Mouse (Mus musculus) stomach, embryonic 14.5 days (tissue): ENCODE measurements around the gene Gm9803. TPM values are rescaled to one million over a fixed set of nuclear protein-coding genes. Genes with fewer than 3 reads are reported as not detected.
A peak's percentile ranks its signal among the peaks of the same experiment; 100 is the strongest.

ENCODE experiments used
- ATAC-seq: fragments of 200-750 bp; cut with Nextera tagmentation; 2 replicates; pipeline ENCODE4 v1.8.0; 2017; ENCODE audit warnings: low read depth, moderate TSS enrichment; ENCODE audit not compliant: insufficient number of reproducible peaks, insufficient read depth, low FRiP score
- H3K27ac ChIP-seq: fragments of 300-500 bp; sonication (generic); 2 replicates; pipeline ENCODE4 v1.5.1; 2014; ENCODE audit warnings: mild to moderate bottlenecking, low read length, moderate library complexity, mixed read lengths
- H3K27me3 ChIP-seq: fragments of 300-500 bp; sonication (generic); 2 replicates; pipeline ENCODE4 v1.6.1; 2014; ENCODE audit warnings: low read length, control low read depth, mixed read lengths; ENCODE audit not compliant: control insufficient read depth, insufficient read depth
- H3K36me3 ChIP-seq: fragments of 300-500 bp; sonication (generic); 2 replicates; pipeline ENCODE4 v1.6.1; 2014; ENCODE audit warnings: mild to moderate bottlenecking, control low read depth, low read length, moderate library complexity, mixed read lengths; ENCODE audit not compliant: control insufficient read depth, insufficient read depth
- H3K4me1 ChIP-seq: fragments of 300-500 bp; sonication (generic); 2 replicates; pipeline ENCODE4 v1.6.1; 2014; ENCODE audit warnings: low read length, control low read depth, mixed read lengths; ENCODE audit not compliant: control insufficient read depth, insufficient read depth
- H3K4me2 ChIP-seq: fragments of 300-500 bp; sonication (generic); replicated peaks from 2 replicates; pipeline ENCODE4 v1.6.1; 2014; ENCODE audit warnings: low read depth, low read length, control low read depth
- H3K4me3 ChIP-seq: fragments of 300-500 bp; sonication (generic); 2 replicates; pipeline ENCODE4 v1.5.1; 2014; ENCODE audit warnings: low read depth, low read length, control low read depth
- H3K9ac ChIP-seq: fragments of 300-500 bp; sonication (generic); replicated peaks from 2 replicates; pipeline ENCODE4 v1.6.1; 2014; ENCODE audit warnings: low read depth, mild to moderate bottlenecking, control low read depth, low read length, moderate library complexity, mixed read lengths
- H3K9me3 ChIP-seq: fragments of 300-500 bp; sonication (generic); 2 replicates; pipeline ENCODE4 v1.6.1; 2016; ENCODE audit warnings: low read depth, low read length, control low read depth; ENCODE audit not compliant: control insufficient read depth
- WGBS: fragments of 180-500 bp; shearing (Covaris S2); extraction: QIAGEN DNeasy Blood & Tissue Kit; methylation state at CpG from one replicate; pipeline ENCODE4 v1.1.7; 2014; 5-methylcytosine and 5-hydroxymethylcytosine counted together
- polyA plus RNA-seq: library from polyadenylated mRNA; unstranded; fragments of >200 nt; fragmentation: Nextera tagmentation; extraction: Ambion mirVana; gene quantifications from 2 replicates; pipeline ENCODE4 v1.2.1, GENCODE M21; 2014

Gene Gm9803
- polyA plus RNA-seq, 1 experiment from 2014 or later: 13.6 TPM

DNA sequence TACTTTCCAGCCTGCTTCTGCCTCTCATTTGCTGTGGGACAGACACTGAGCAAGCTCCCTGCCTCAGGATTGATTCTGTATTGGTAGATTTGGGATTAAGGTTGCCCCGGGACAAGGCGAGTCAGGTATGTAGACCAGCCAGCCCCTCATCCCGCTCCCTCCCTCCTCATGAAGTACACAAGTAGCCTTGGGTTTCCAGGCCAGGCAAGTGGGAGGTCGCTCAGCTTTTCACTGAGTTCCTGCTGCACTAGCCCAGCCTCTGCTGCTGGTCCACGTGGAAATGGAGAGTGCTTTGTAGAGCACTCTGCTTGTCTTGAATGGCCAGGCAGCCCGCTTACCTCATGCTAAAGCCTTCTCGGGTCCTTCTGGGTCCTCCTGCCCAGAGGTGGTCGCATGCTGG is 33.9 kb upstream of the Gm9803 start:
- Histone ChIP-seq H3K27me3 (no peaks in the 10 kb centered on the region), H3K4me2 (no peak overlapping the region), H3K27ac (no peak overlapping the region), H3K36me3 (peaks cover 2% of the 10 kb centered on the region; the same call in 1 of the 2 replicates), H3K9me3 (no peaks in the 10 kb centered on the region), H3K4me1 (peaks cover 8% of the 10 kb centered on the region; the same call in 1 of the 2 replicates), H3K4me3 (no peak overlapping the region), H3K9ac (no peak overlapping the region)
- WGBS: 62% methylated on average over 8 of the region's 8 CpGs
- no peak for ATAC-seq

- 81% methylated on average over 5 of the region's 5 CpGs for WGBS
- no peaks in the 10 kb centered on the region for H3K27me3 ChIP-seq
- H3K4me3 ChIP-seq: no peak overlapping the region
- no peaks in the 10 kb centered on the region for H3K9me3 ChIP-seq
- H3K4me1 ChIP-seq: peaks cover 8% of the 10 kb centered on the region; the same call in 1 of the 2 replicates
- H3K36me3 ChIP-seq: peaks cover 7% of the 10 kb centered on the region; the same call in 1 of the 2 replicates
- no peak overlapping the region for H3K27ac ChIP-seq
- no peak for ATAC-seq
- H3K4me2 ChIP-seq: no peak overlapping the region
- no peak overlapping the region for H3K9ac ChIP-seq
Measured at GRCm38 (mm10) chr10:43490846-43491245, 33.0 kb upstream of the Gm9803 start.

DNA sequence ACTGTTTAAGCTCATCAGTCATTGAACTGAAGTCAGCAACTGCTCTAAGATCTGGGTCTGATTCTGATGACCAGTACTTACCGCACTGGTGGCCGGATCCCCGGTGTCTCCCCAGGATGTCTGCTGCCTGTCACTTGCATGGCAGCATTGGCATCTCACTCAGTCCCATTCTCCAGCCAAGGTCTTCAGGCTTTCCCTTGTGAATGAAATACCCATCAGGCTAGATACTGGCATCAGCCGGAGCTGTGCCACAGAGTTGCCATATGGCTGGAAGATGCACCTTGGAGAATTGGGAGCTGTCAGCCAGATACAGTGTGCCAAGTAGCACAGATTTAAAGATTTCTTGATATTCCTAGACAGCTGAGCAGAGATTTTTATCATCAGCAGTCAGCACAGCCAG is 21.3 kb upstream of the Gm9803 start:
- H3K27ac ChIP-seq: no peak overlapping the region
- H3K27me3 ChIP-seq: no peaks in the 10 kb centered on the region
- H3K4me2 ChIP-seq: no peak overlapping the region
- 94% methylated on average over 4 of the region's 4 CpGs for WGBS
- peaks cover 20% of the 10 kb centered on the region; the same call in 1 of the 2 replicates for H3K36me3 ChIP-seq
- H3K4me3 ChIP-seq: no peak overlapping the region
- H3K9me3 ChIP-seq: no peaks in the 10 kb centered on the region
- no peaks in the 10 kb centered on the region for H3K4me1 ChIP-seq
- no peak for ATAC-seq
- H3K9ac ChIP-seq: no peak overlapping the region

DNA sequence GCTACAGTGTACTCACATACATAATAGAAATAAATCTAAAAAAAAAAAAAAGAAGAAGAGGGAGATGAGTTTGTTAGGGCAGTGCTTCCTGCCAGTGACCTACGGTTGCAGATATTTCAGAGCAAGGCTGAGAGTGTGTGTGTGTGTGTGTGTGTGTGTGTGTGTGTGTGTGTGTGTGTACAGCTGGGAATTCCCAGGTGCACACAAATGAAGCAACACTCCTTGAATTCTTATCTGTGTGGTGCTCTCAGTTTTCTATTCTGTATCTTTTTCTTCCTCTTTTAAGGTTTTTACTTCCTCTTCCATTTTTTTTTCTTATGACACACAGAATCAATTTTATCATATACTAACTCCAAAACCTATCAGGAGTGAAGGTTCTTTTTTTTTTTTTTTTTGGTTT is 19.6 kb upstream of the Gm9803 start:
- no peak for ATAC-seq
- Histone ChIP-seq H3K36me3 (peaks cover 10% of the 10 kb centered on the region; the same call in 1 of the 2 replicates), H3K27ac (no peak overlapping the region), H3K9me3 (no peaks in the 10 kb centered on the region), H3K4me3 (no peak overlapping the region), H3K4me1 (no peaks in the 10 kb centered on the region), H3K4me2 (no peak overlapping the region), H3K9ac (no peak overlapping the region), H3K27me3 (no peaks in the 10 kb centered on the region)
- WGBS: 78% methylated on average over 1 of the region's 1 CpGs

- ATAC-seq: no peak
- Histone ChIP-seq H3K36me3 (peaks cover 18% of the 10 kb centered on the region), H3K4me1 (no peaks in the 10 kb centered on the region)
Measured at GRCm38 (mm10) chr10:43507051-43507450, 16.8 kb upstream of the Gm9803 start.

GRCm38 (mm10) chr10:43509228-43509627 is 14.7 kb upstream of the Gm9803 start:
- Histone ChIP-seq H3K4me1 (no peaks in the 10 kb centered on the region), H3K9ac (no peak overlapping the region), H3K27ac (no peak overlapping the region), H3K9me3 (no peaks in the 10 kb centered on the region), H3K4me2 (no peak overlapping the region), H3K4me3 (no peak overlapping the region), H3K36me3 (peaks cover 27% of the 10 kb centered on the region), H3K27me3 (no peaks in the 10 kb centered on the region)
- ATAC-seq: no peak
- WGBS: 90% methylated on average over 7 of the region's 7 CpGs

More at GRCm38 (mm10) chr10:43507051-43507450, 16.8 kb upstream of the Gm9803 start:
- Histone ChIP-seq H3K4me2 (no peak overlapping the region), H3K9ac (no peak overlapping the region), H3K9me3 (no peaks in the 10 kb centered on the region), H3K27me3 (no peaks in the 10 kb centered on the region), H3K4me3 (no peak overlapping the region), H3K27ac (no peak overlapping the region)
- 75% methylated on average over 4 of the region's 4 CpGs for WGBS

- WGBS: 86% methylated on average over 10 of the region's 10 CpGs
- Histone ChIP-seq H3K9me3 (no peaks in the 10 kb centered on the region), H3K36me3 (peaks cover 29% of the 10 kb centered on the region), H3K27me3 (no peaks in the 10 kb centered on the region), H3K4me2 (no peak overlapping the region), H3K4me3 (no peak overlapping the region), H3K9ac (no peak overlapping the region), H3K27ac (no peak overlapping the region), H3K4me1 (no peaks in the 10 kb centered on the region)
- ATAC-seq: no peak
Measured at GRCm38 (mm10) chr10:43512976-43513375, 10.9 kb upstream of the Gm9803 start.

- H3K4me1 ChIP-seq: no peaks in the 10 kb centered on the region
- H3K36me3 ChIP-seq: peaks cover 11% of the 10 kb centered on the region; the same call in 1 of the 2 replicates
- no peak overlapping the region for H3K4me3 ChIP-seq
- 0 out of 2 replicates have a peak, but pooled peaks have one; percentile 34 for ATAC-seq
- H3K27me3 ChIP-seq: no peaks in the 10 kb centered on the region
- H3K27ac ChIP-seq: no peak overlapping the region
- no peaks in the 10 kb centered on the region for H3K9me3 ChIP-seq
- H3K4me2 ChIP-seq: no peak overlapping the region
- 64% methylated on average over 6 of the region's 6 CpGs for WGBS
- no peak overlapping the region for H3K9ac ChIP-seq
Measured at GRCm38 (mm10) chr10:43516992-43517660, 6.8 kb upstream of the Gm9803 start.

- H3K4me2 ChIP-seq: no peak overlapping the region
Measured at GRCm38 (mm10) chr10:43517836-43518235, 6.0 kb upstream of the Gm9803 start.

More at GRCm38 (mm10) chr10:43517836-43518235, 6.0 kb upstream of the Gm9803 start:
- no peak overlapping the region for H3K4me3 ChIP-seq
- ATAC-seq: no peak
- 59% methylated on average over 4 of the region's 4 CpGs for WGBS
- 0 out of 2 replicates have a peak, but pooled peaks cover 7% of the 10 kb centered on the region for H3K36me3 ChIP-seq
- H3K27ac ChIP-seq: no peak overlapping the region
- H3K4me1 ChIP-seq: no peaks in the 10 kb centered on the region
- H3K27me3 ChIP-seq: no peaks in the 10 kb centered on the region
- H3K9me3 ChIP-seq: no peaks in the 10 kb centered on the region
- no peak overlapping the region for H3K9ac ChIP-seq
